Comparison of ENCODE assay signal across 12 mouse cellular contexts in genomic region chr17:13177796-13178195, GRCm38 (mm10). TPM values are rescaled to one million over a fixed set of nuclear protein-coding genes. Genes with fewer than 3 reads are reported as not detected.
DNase-seq lines count a peak whose midpoint lies in the region; ATAC-seq and TF ChIP-seq lines count a peak whose summit lies in the region.
"Not testable (repeated sequence)": the region's sequence is repeated elsewhere in the genome, so short reads cannot be mapped to it uniquely, and the experiment has no call there.
"Had no signal": no experiment of that assay in that cellular context is flagged by ENCODE, and none has a peak within 500 bp of the region (broad histone marks: within the 10 kb centered on the region; RNA-seq: fewer than 3 reads in every experiment).

No protein-coding gene starts in this region.

- not testable (repeated sequence) for H3K9ac ChIP-seq in embryonic facial prominence, embryonic 11.5 days (replicated peaks; ENCODE audit: low read length); heart, embryonic 11.5 days (ENCODE audit: low read depth, low read length); hindbrain, embryonic 15.5 days; kidney, postnatal 0 days (ENCODE audit: low read depth, low read length); liver, embryonic 11.5 days (ENCODE audit: low read depth, low read length); midbrain, embryonic 11.5 days (ENCODE audit: low read length); neural tube, embryonic 12.5 days

- H3K9me3 ChIP-seq in embryonic facial prominence, embryonic 11.5 days (replicated peaks; ENCODE audit: control insufficient read depth, low read length); kidney, postnatal 0 days (replicated peaks; ENCODE audit: low read length): not testable (repeated sequence)
- H3K9me3 ChIP-seq in heart, embryonic 11.5 days (replicated peaks; ENCODE audit: control insufficient read depth, low read length), result peaks cover 15% of the 10 kb centered on the region
- H3K9me3 ChIP-seq in hindbrain, embryonic 15.5 days, result peaks cover 14% of the 10 kb centered on the region
- peaks cover 15% of the 10 kb centered on the region for H3K9me3 ChIP-seq in liver, embryonic 11.5 days (ENCODE audit: control insufficient read depth, low read length)
- H3K9me3 ChIP-seq in midbrain, embryonic 11.5 days (ENCODE audit: control insufficient read depth, low read length), result peaks cover 19% of the 10 kb centered on the region
- H3K9me3 ChIP-seq in neural tube, embryonic 12.5 days, result peaks cover 27% of the 10 kb centered on the region

- not testable (repeated sequence) for H3K4me1 ChIP-seq in embryonic facial prominence, embryonic 11.5 days (ENCODE audit: control insufficient read depth, insufficient read depth, low read length); heart, embryonic 11.5 days (ENCODE audit: control insufficient read depth, insufficient read depth, low read length); hindbrain, embryonic 15.5 days (replicated peaks); kidney, postnatal 0 days (replicated peaks; ENCODE audit: insufficient read depth, low read length); liver, embryonic 11.5 days (replicated peaks; ENCODE audit: control insufficient read depth, insufficient read depth, low read length); midbrain, embryonic 11.5 days (ENCODE audit: control insufficient read depth, insufficient read depth, low read length); neural tube, embryonic 12.5 days

- not testable (repeated sequence) for DNase-seq in embryonic facial prominence, embryonic 11.5 days (ENCODE audit: low spot score); kidney, postnatal 0 days (ENCODE audit: low spot score); liver, embryonic 11.5 days (ENCODE audit: low spot score); midbrain, embryonic 11.5 days (ENCODE audit: low spot score, missing footprints)

- H3K27me3 ChIP-seq in embryonic facial prominence, embryonic 11.5 days (ENCODE audit: control insufficient read depth, insufficient read depth, low read length); heart, embryonic 11.5 days (ENCODE audit: control insufficient read depth, insufficient read depth, low read length); hindbrain, embryonic 15.5 days; kidney, postnatal 0 days (ENCODE audit: insufficient read depth, low read length); liver, embryonic 11.5 days (replicated peaks; ENCODE audit: control insufficient read depth, insufficient read depth, low read length); midbrain, embryonic 11.5 days (ENCODE audit: control insufficient read depth, insufficient read depth, low read length); neural tube, embryonic 12.5 days (replicated peaks): not testable (repeated sequence)

- not testable (repeated sequence) for H3K36me3 ChIP-seq in embryonic facial prominence, embryonic 11.5 days (replicated peaks; ENCODE audit: control insufficient read depth, insufficient read depth, low read depth, low read length); heart, embryonic 11.5 days (ENCODE audit: control insufficient read depth, insufficient read depth, low read length); hindbrain, embryonic 15.5 days; kidney, postnatal 0 days (ENCODE audit: insufficient read depth, low read length); liver, embryonic 11.5 days (ENCODE audit: control insufficient read depth, insufficient read depth, low read length); midbrain, embryonic 11.5 days (ENCODE audit: control insufficient read depth, insufficient read depth, low read length); neural tube, embryonic 12.5 days

- ATAC-seq in embryonic facial prominence, embryonic 11.5 days (replicated peaks; ENCODE audit: insufficient number of reproducible peaks, low FRiP score, low TSS enrichment, low read depth), result 0 out of 2 replicates have a peak, but pooled peaks have one; percentile 51
- ATAC-seq in heart, embryonic 11.5 days (replicated peaks; ENCODE audit: insufficient number of reproducible peaks, low FRiP score, low TSS enrichment), result 0 out of 2 replicates have a peak, but pooled peaks have one; percentile 16
- peak; percentile 25; the same call in 1 of the 2 replicates for ATAC-seq in hindbrain, embryonic 15.5 days (ENCODE audit: low FRiP score, low read depth)
- peak; percentile 29; the same call in 1 of the 2 replicates for ATAC-seq in kidney, postnatal 0 days (replicated peaks; ENCODE audit: low FRiP score, low read depth)
- ATAC-seq in liver, embryonic 11.5 days (replicated peaks; ENCODE audit: low FRiP score), result peak; percentile 48
- peak; percentile 43; the same call in 1 of the 2 replicates for ATAC-seq in midbrain, embryonic 11.5 days (ENCODE audit: low FRiP score)
- ATAC-seq in neural tube, embryonic 12.5 days (ENCODE audit: low FRiP score, low read depth), result peak; percentile 42

- not testable (repeated sequence) for H3K4me3 ChIP-seq in embryonic facial prominence, embryonic 11.5 days (ENCODE audit: low read depth, low read length); heart, embryonic 11.5 days (ENCODE audit: low read depth, low read length); hindbrain, embryonic 15.5 days; kidney, postnatal 0 days (replicated peaks; ENCODE audit: low read depth, low read length); liver, embryonic 11.5 days (ENCODE audit: low read depth, low read length); midbrain, embryonic 11.5 days (ENCODE audit: low read depth, low read length); neural tube, embryonic 12.5 days

- H3K27ac ChIP-seq in embryonic facial prominence, embryonic 11.5 days (replicated peaks; ENCODE audit: low read depth, low read length); heart, embryonic 11.5 days (ENCODE audit: low read depth, low read length); hindbrain, embryonic 15.5 days (replicated peaks); kidney, postnatal 0 days; liver, embryonic 11.5 days (ENCODE audit: low read depth, low read length); midbrain, embryonic 11.5 days (ENCODE audit: low read depth, low read length); neural tube, embryonic 12.5 days: not testable (repeated sequence)

- 61% methylated on average over 1 of the region's 1 CpGs for WGBS in embryonic facial prominence, embryonic 11.5 days
- WGBS in heart, embryonic 11.5 days (ENCODE audit: insufficient replicate concordance), result 45% methylated on average over 1 of the region's 1 CpGs
- 58% methylated on average over 1 of the region's 1 CpGs for WGBS in hindbrain, embryonic 15.5 days
- WGBS in kidney, postnatal 0 days, result 61% methylated on average over 1 of the region's 1 CpGs
- 39% methylated on average over 1 of the region's 1 CpGs for WGBS in liver, embryonic 11.5 days
- WGBS in midbrain, embryonic 11.5 days, result 44% methylated on average over 1 of the region's 1 CpGs
- 64% methylated on average over 1 of the region's 1 CpGs for WGBS in neural tube, embryonic 12.5 days

- not testable (repeated sequence) for H3K4me2 ChIP-seq in embryonic facial prominence, embryonic 11.5 days (ENCODE audit: low read depth, low read length); heart, embryonic 11.5 days; hindbrain, embryonic 15.5 days; kidney, postnatal 0 days (ENCODE audit: low read length); liver, embryonic 11.5 days; midbrain, embryonic 11.5 days; neural tube, embryonic 12.5 days (replicated peaks)

- not testable (repeated sequence) for TF ChIP-seq CTCF in kidney, postnatal 0 days (IDR thresholded peaks at IDR 0.05; ENCODE audit: low read depth)

RNA-seq across cellular contexts. Expression of gene Smok2a, which starts 43.2 kb away (rescaled TPM):
- polyA plus RNA-seq in embryonic facial prominence, embryonic 11.5 days (2014; fragmentation: Nextera tagmentation; extraction: Ambion mirVana), result not detected in 2 replicates
- not detected in 2 replicates for polyA plus RNA-seq in heart, embryonic 11.5 days (2014; fragmentation: Nextera tagmentation; extraction: Ambion mirVana)
- polyA plus RNA-seq in hindbrain, embryonic 15.5 days (2015; fragmentation: Nextera tagmentation; extraction: Ambion mirVana), result not detected in 2 replicates
- not detected in 2 replicates for polyA plus RNA-seq in kidney, postnatal 0 days (2015; fragmentation: Nextera tagmentation; extraction: Ambion mirVana)
- not detected in 2 replicates for polyA plus RNA-seq in liver, embryonic 11.5 days (2014; fragmentation: Nextera tagmentation; extraction: Ambion mirVana)
- not detected in 2 replicates for polyA plus RNA-seq in midbrain, embryonic 11.5 days (2014; fragmentation: Nextera tagmentation; extraction: Ambion mirVana)
- not detected in 2 replicates for polyA plus RNA-seq in neural tube, embryonic 12.5 days (2016; fragmentation: Nextera tagmentation; extraction: Ambion mirVana)
- polyA plus RNA-seq: cortical plate, adult 2 months; embryonic facial prominence, embryonic 15.5 days; forebrain, embryonic 13.5 days; intestine, postnatal 0 days; liver, adult 2 months had no signal

RNA-seq across cellular contexts. Expression of gene Unc93a, which starts 46.2 kb away (rescaled TPM):
- not detected in 2 replicates for polyA plus RNA-seq in embryonic facial prominence, embryonic 11.5 days (2014; fragmentation: Nextera tagmentation; extraction: Ambion mirVana)
- polyA plus RNA-seq in heart, embryonic 11.5 days (2014; fragmentation: Nextera tagmentation; extraction: Ambion mirVana), result not detected in 2 replicates
- 0.08 TPM in 1 of 2 replicates, not detected in the other for polyA plus RNA-seq in hindbrain, embryonic 15.5 days (2015; fragmentation: Nextera tagmentation; extraction: Ambion mirVana)
- polyA plus RNA-seq in kidney, postnatal 0 days (2015; fragmentation: Nextera tagmentation; extraction: Ambion mirVana), result not detected in 2 replicates
- not detected in 2 replicates for polyA plus RNA-seq in liver, embryonic 11.5 days (2014; fragmentation: Nextera tagmentation; extraction: Ambion mirVana)
- polyA plus RNA-seq in midbrain, embryonic 11.5 days (2014; fragmentation: Nextera tagmentation; extraction: Ambion mirVana), result not detected in 2 replicates
- not detected in 2 replicates for polyA plus RNA-seq in neural tube, embryonic 12.5 days (2016; fragmentation: Nextera tagmentation; extraction: Ambion mirVana)
- polyA plus RNA-seq: cortical plate, adult 2 months; embryonic facial prominence, embryonic 15.5 days; forebrain, embryonic 13.5 days had no signal

RNA-seq across cellular contexts. Expression of gene Smok2b, which starts 52.3 kb away (rescaled TPM):
- not detected in 2 replicates for polyA plus RNA-seq in embryonic facial prominence, embryonic 11.5 days (2014; fragmentation: Nextera tagmentation; extraction: Ambion mirVana)
- not detected in 2 replicates for polyA plus RNA-seq in heart, embryonic 11.5 days (2014; fragmentation: Nextera tagmentation; extraction: Ambion mirVana)
- not detected in 2 replicates for polyA plus RNA-seq in hindbrain, embryonic 15.5 days (2015; fragmentation: Nextera tagmentation; extraction: Ambion mirVana)
- polyA plus RNA-seq in kidney, postnatal 0 days (2015; fragmentation: Nextera tagmentation; extraction: Ambion mirVana), result not detected in 2 replicates
- polyA plus RNA-seq in liver, embryonic 11.5 days (2014; fragmentation: Nextera tagmentation; extraction: Ambion mirVana), result not detected in 2 replicates
- not detected in 2 replicates for polyA plus RNA-seq in midbrain, embryonic 11.5 days (2014; fragmentation: Nextera tagmentation; extraction: Ambion mirVana)
- not detected in 2 replicates for polyA plus RNA-seq in neural tube, embryonic 12.5 days (2016; fragmentation: Nextera tagmentation; extraction: Ambion mirVana)
- polyA plus RNA-seq: cortical plate, adult 2 months; embryonic facial prominence, embryonic 15.5 days; forebrain, embryonic 13.5 days; intestine, postnatal 0 days; liver, adult 2 months had no signal
